Mouse (Mus musculus): Measurements from ENCODE around the gene Gpr157.
"Not testable (repeated sequence)": the region's sequence is repeated elsewhere in the genome, so short reads cannot be mapped to it uniquely, and the experiment has no call there.

Gene Gpr157

GRCm38 (mm10) chr4:150087161-150087889 is at the start of gene Gpr157:
TSS of gene Gpr157 (plus strand) at chr4:150087365.
- DNase-seq = peak; percentile 95 to 96

GRCm38 (mm10) chr4:150038533-150038932 is 48.6 kb upstream of the Gpr157 start:
- no peak for DNase-seq

GRCm38 (mm10) chr4:150040003-150040581 is 47.1 kb upstream of the Gpr157 start:
- DNase-seq = no peak

GRCm38 (mm10) chr4:150040856-150041255 is 46.3 kb upstream of the Gpr157 start:
- DNase-seq = not testable (repeated sequence)

GRCm38 (mm10) chr4:150041346-150042110 is 45.6 kb upstream of the Gpr157 start:
- DNase-seq = no peak

GRCm38 (mm10) chr4:150043591-150043990 is 43.6 kb upstream of the Gpr157 start:
- DNase-seq = no peak

GRCm38 (mm10) chr4:150048038-150048437 is 39.1 kb upstream of the Gpr157 start:
- peak; percentile 70 to 83 for DNase-seq

- DNase-seq = peak in 1 of 2 experiments; percentile 40
Observed at GRCm38 (mm10) chr4:150048478-150049156, 38.5 kb upstream of the Gpr157 start.

GRCm38 (mm10) chr4:150049157-150049513 is 38.0 kb upstream of the Gpr157 start:
- DNase-seq = no peak

GRCm38 (mm10) chr4:150049564-150050226 is 37.5 kb upstream of the Gpr157 start:
- no peak for DNase-seq

- DNase-seq = no peak
Observed at GRCm38 (mm10) chr4:150051514-150051913, 35.7 kb upstream of the Gpr157 start.

GRCm38 (mm10) chr4:150052380-150052779 is 34.8 kb upstream of the Gpr157 start:
- no peak for DNase-seq

- DNase-seq = no peak
Observed at GRCm38 (mm10) chr4:150056171-150056570, 31.0 kb upstream of the Gpr157 start.

- no peak for DNase-seq
Observed at GRCm38 (mm10) chr4:150057722-150058121, 29.4 kb upstream of the Gpr157 start.

- DNase-seq = peak in 1 of 2 experiments; percentile 27
Observed at GRCm38 (mm10) chr4:150059841-150060468, 27.2 kb upstream of the Gpr157 start.

- peak; percentile 54 to 63 for DNase-seq
Observed at GRCm38 (mm10) chr4:150060469-150061170, 26.5 kb upstream of the Gpr157 start.

- peak; percentile 60 to 72 for DNase-seq
Observed at GRCm38 (mm10) chr4:150061432-150062225, 25.5 kb upstream of the Gpr157 start.

- no peak for DNase-seq
Observed at GRCm38 (mm10) chr4:150066706-150067323, 20.4 kb upstream of the Gpr157 start.

GRCm38 (mm10) chr4:150068216-150068615 is 18.9 kb upstream of the Gpr157 start:
- DNase-seq = no peak

- DNase-seq = peak; percentile 70 to 79
Observed at GRCm38 (mm10) chr4:150070136-150070535, 17.0 kb upstream of the Gpr157 start.
